Mouse (Mus musculus): ENCODE data around the gene Gm33815.
"Not testable (repeated sequence)": the region's sequence is repeated elsewhere in the genome, so short reads cannot be mapped to it uniquely, and the experiment has no call there.

Gene Gm33815

DNA sequence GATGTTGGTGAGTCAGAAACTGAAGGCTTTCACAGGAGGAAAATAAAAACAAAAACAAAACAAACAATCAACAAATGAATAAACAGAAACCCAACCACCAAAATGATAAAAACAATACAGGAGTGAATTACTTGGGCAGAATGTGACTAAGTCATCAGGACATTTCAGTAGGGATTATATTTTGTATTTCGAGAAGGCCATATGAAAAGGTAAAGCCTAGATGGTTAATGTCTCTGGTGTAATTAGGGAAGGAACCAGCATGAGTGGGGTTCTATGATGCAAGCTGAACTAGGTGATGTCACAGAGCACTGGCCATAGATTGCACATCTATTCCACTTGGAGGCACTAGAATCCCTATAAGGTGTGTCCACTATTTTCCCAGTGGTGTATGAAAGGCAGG is at the start of gene Gm33815:
Gm33815 (plus strand) TSS at position 301 of the 400 bp plus-strand sequence.
- DNase-seq = not testable (repeated sequence)

Data from liver (tissue).